Mouse (Mus musculus): Measurements from ENCODE around the gene P2rx7. TPM values are rescaled to one million over a fixed set of nuclear protein-coding genes. Genes with fewer than 3 reads are reported as not detected.

P2rx7 gene
- polyA plus RNA-seq, 1 experiment, result 5.3 TPM

DNA sequence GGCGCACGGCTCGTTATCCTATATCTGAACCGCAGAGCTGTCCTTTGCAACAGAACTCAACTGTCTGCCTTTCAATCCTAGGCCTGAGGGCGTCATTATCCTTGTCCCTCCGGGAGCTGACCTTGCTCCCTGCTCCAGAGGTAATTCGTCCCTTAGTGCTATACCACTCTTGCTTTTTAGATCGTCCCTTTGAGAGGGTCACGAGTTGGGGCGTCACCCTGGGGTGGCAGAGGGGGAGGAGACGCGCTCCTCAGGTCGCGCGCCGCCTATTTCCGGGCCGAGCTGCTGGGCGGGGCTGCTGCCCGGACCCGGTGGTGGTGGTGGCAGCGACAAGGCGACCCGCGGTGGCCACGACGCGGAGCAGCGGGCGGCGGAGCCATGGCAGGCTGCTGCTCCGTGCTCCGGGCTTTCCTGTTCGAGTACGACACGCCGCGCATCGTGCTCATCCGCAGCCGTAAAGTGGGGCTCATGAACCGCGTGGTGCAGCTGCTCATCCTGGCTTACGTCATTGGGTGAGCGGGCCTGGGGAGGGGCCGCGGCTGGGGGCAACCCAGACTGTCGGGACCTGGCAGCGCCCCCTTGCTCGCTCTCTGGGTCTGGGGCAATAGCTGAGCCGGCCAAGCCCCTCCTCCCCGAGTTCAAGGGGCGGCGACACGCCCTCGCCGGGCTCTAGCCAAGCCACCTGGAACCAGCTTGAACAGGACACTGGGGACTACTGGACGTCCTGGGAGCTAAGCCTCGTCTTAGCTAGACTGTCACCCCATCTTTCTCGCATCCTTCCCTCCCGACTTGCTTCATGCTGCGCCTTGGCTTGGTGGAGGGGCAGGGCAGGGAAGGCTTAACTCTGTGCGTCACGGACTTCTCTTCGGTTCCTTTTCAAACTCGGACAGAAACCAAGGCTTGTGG is 63.8 kb downstream of the P2rx7 start, which contains the start of gene P2rx4:
Gene P2rx4 (plus strand): TSS at position 269 of the 906 bp plus-strand sequence.
- Histone ChIP-seq H3K4me1 (ENCODE audit: control insufficient read depth, insufficient read depth, low read length) (peaks cover 4% of the 10 kb centered on the region; the same call in 1 of the 2 replicates), H3K36me3 (ENCODE audit: control insufficient read depth, insufficient read depth, low read length) (no peaks in the 10 kb centered on the region), H3K27ac (ENCODE audit: insufficient read depth, low read depth, low read length) (peak within 1 kb of the TSS; percentile 69), H3K27me3 (replicated peaks; ENCODE audit: control insufficient read depth, insufficient read depth, low read length) (no peaks in the 10 kb centered on the region), H3K4me3 (ENCODE audit: insufficient read depth, low read depth, low read length) (peak within 1 kb of the TSS; percentile 78)
- DNase-seq, result peak; percentile 90
- under 1% methylated on average over 66 of the region's 66 CpGs for WGBS
- TF ChIP-seq CTCF (conservative IDR thresholded peaks at IDR 0.05; ENCODE audit: insufficient read depth, insufficient read length, low read depth, low read length) (no peak), POLR2A (IDR thresholded peaks at IDR 0.05; ENCODE audit: low read depth, low read length) (peak; percentile 46)

GRCm38 (mm10) chr5:122708819-122709218 is 65.1 kb downstream of the P2rx7 start:
- Histone ChIP-seq H3K4me1 (ENCODE audit: control insufficient read depth, insufficient read depth, low read length) (peaks cover 4% of the 10 kb centered on the region; the same call in 1 of the 2 replicates), H3K4me3 (ENCODE audit: insufficient read depth, low read depth, low read length) (no peak overlapping the region), H3K27me3 (replicated peaks; ENCODE audit: control insufficient read depth, insufficient read depth, low read length) (no peaks in the 10 kb centered on the region), H3K27ac (ENCODE audit: insufficient read depth, low read depth, low read length) (no peak overlapping the region), H3K36me3 (ENCODE audit: control insufficient read depth, insufficient read depth, low read length) (no peaks in the 10 kb centered on the region)
- 78% methylated on average over 6 of the region's 6 CpGs for WGBS
- TF ChIP-seq CTCF (conservative IDR thresholded peaks at IDR 0.05; ENCODE audit: insufficient read depth, insufficient read length, low read depth, low read length) (no peak), POLR2A (IDR thresholded peaks at IDR 0.05; ENCODE audit: low read depth, low read length) (no peak)
- no peak for DNase-seq

DNA sequence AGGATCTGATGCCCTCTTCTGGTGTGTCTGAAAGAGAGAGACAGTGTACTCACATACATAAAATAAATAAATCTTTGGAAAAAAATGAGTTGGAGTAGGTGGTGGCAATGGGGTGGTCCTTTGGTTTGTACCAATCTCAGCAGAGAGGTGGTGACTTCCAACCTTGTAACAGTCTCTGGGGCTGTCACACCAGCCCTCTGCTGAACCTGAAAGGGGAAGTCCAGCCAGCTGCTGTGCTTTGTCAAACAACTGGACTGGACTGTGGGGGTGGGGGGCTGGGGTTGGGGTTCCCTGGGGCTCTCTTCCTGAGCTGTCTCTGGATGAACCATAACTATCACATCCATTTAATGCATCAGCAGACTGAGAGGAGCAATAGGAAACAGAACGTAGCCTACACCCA is 72.0 kb downstream of the P2rx7 start:
- H3K4me3 ChIP-seq (ENCODE audit: insufficient read depth, low read depth, low read length), result no peak overlapping the region
- WGBS, result 95% methylated on average over 1 of the region's 1 CpGs
- no peaks in the 10 kb centered on the region for H3K36me3 ChIP-seq (ENCODE audit: control insufficient read depth, insufficient read depth, low read length)
- TF ChIP-seq CTCF (conservative IDR thresholded peaks at IDR 0.05; ENCODE audit: insufficient read depth, insufficient read length, low read depth, low read length), result no peak
- TF ChIP-seq POLR2A (IDR thresholded peaks at IDR 0.05; ENCODE audit: low read depth, low read length), result no peak
- no peaks in the 10 kb centered on the region for H3K27me3 ChIP-seq (replicated peaks; ENCODE audit: control insufficient read depth, insufficient read depth, low read length)
- no peak for DNase-seq
- no peak overlapping the region for H3K27ac ChIP-seq (ENCODE audit: insufficient read depth, low read depth, low read length)
- no peaks in the 10 kb centered on the region for H3K4me1 ChIP-seq (ENCODE audit: control insufficient read depth, insufficient read depth, low read length)

- H3K4me3 ChIP-seq (ENCODE audit: insufficient read depth, low read depth, low read length), result no peak overlapping the region
- H3K36me3 ChIP-seq (ENCODE audit: control insufficient read depth, insufficient read depth, low read length), result no peaks in the 10 kb centered on the region
- H3K27ac ChIP-seq (ENCODE audit: insufficient read depth, low read depth, low read length), result no peak overlapping the region
- WGBS, result 99% methylated on average over 2 of the region's 2 CpGs
- no peak for DNase-seq
- no peaks in the 10 kb centered on the region for H3K27me3 ChIP-seq (replicated peaks; ENCODE audit: control insufficient read depth, insufficient read depth, low read length)
- TF ChIP-seq CTCF (conservative IDR thresholded peaks at IDR 0.05; ENCODE audit: insufficient read depth, insufficient read length, low read depth, low read length) (0 out of 2 replicates have a peak, but pooled peaks have one; percentile 16), POLR2A (IDR thresholded peaks at IDR 0.05; ENCODE audit: low read depth, low read length) (no peak)
- H3K4me1 ChIP-seq (ENCODE audit: control insufficient read depth, insufficient read depth, low read length), result no peaks in the 10 kb centered on the region
Observed at GRCm38 (mm10) chr5:122716793-122717192, 73.1 kb downstream of the P2rx7 start.

DNA sequence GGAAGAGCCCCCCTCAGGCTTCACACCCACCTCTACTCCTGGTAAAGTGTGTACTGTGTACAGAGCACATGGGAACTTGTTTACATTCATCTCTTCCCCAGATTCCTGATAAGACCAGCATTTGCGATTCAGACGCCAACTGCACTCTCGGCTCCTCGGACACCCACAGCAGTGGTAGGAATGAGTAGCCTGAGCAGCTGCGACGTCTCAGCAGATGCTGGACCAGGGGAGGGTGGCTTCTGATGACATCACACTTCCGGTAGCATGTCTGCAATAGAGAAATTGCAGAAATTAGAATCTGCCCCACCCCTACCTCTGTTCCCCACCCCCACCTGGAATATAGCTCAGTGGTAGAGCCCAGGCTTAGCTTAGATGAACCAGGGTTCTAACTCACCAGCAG is 74.7 kb downstream of the P2rx7 start:
- no peak for DNase-seq
- H3K4me3 ChIP-seq (ENCODE audit: insufficient read depth, low read depth, low read length), result no peak overlapping the region
- 67% methylated on average over 7 of the region's 7 CpGs for WGBS
- no peaks in the 10 kb centered on the region for H3K36me3 ChIP-seq (ENCODE audit: control insufficient read depth, insufficient read depth, low read length)
- H3K4me1 ChIP-seq (ENCODE audit: control insufficient read depth, insufficient read depth, low read length), result no peaks in the 10 kb centered on the region
- no peaks in the 10 kb centered on the region for H3K27me3 ChIP-seq (replicated peaks; ENCODE audit: control insufficient read depth, insufficient read depth, low read length)
- TF ChIP-seq POLR2A (IDR thresholded peaks at IDR 0.05; ENCODE audit: low read depth, low read length) (no peak), CTCF (conservative IDR thresholded peaks at IDR 0.05; ENCODE audit: insufficient read depth, insufficient read length, low read depth, low read length) (no peak)
- no peak overlapping the region for H3K27ac ChIP-seq (ENCODE audit: insufficient read depth, low read depth, low read length)

- no peaks in the 10 kb centered on the region for H3K27me3 ChIP-seq (replicated peaks; ENCODE audit: control insufficient read depth, insufficient read depth, low read length)
- H3K4me3 ChIP-seq (ENCODE audit: insufficient read depth, low read depth, low read length), result no peak overlapping the region
- H3K27ac ChIP-seq (ENCODE audit: insufficient read depth, low read depth, low read length), result no peak overlapping the region
- H3K4me1 ChIP-seq (ENCODE audit: control insufficient read depth, insufficient read depth, low read length), result no peaks in the 10 kb centered on the region
- DNase-seq, result no peak
- H3K36me3 ChIP-seq (ENCODE audit: control insufficient read depth, insufficient read depth, low read length), result no peaks in the 10 kb centered on the region
- no peak for TF ChIP-seq CTCF (conservative IDR thresholded peaks at IDR 0.05; ENCODE audit: insufficient read depth, insufficient read length, low read depth, low read length)
- no peak for TF ChIP-seq POLR2A (IDR thresholded peaks at IDR 0.05; ENCODE audit: low read depth, low read length)
- 95% methylated on average over 8 of the region's 8 CpGs for WGBS
Observed at GRCm38 (mm10) chr5:122719168-122719567, 75.5 kb downstream of the P2rx7 start.

- DNase-seq, result no peak
Observed at GRCm38 (mm10) chr5:122725453-122725852, 81.7 kb downstream of the P2rx7 start.

More at GRCm38 (mm10) chr5:122725453-122725852, 81.7 kb downstream of the P2rx7 start:
- no peak for TF ChIP-seq CTCF (conservative IDR thresholded peaks at IDR 0.05; ENCODE audit: insufficient read depth, insufficient read length, low read depth, low read length)
- no peak for TF ChIP-seq POLR2A (IDR thresholded peaks at IDR 0.05; ENCODE audit: low read depth, low read length)
- no peaks in the 10 kb centered on the region for H3K27me3 ChIP-seq (replicated peaks; ENCODE audit: control insufficient read depth, insufficient read depth, low read length)
- H3K4me3 ChIP-seq (ENCODE audit: insufficient read depth, low read depth, low read length), result no peak overlapping the region
- no peaks in the 10 kb centered on the region for H3K4me1 ChIP-seq (ENCODE audit: control insufficient read depth, insufficient read depth, low read length)
- H3K36me3 ChIP-seq (ENCODE audit: control insufficient read depth, insufficient read depth, low read length), result no peaks in the 10 kb centered on the region; the same call in 1 of the 2 replicates
- WGBS, result 87% methylated on average over 13 of the region's 13 CpGs
- H3K27ac ChIP-seq (ENCODE audit: insufficient read depth, low read depth, low read length), result no peak overlapping the region
